In genomic region chr8:88334975-88335374, GRCm38 (mm10) we compare ENCODE assay signal across 17 mouse cellular contexts. TPM values are rescaled to one million over a fixed set of nuclear protein-coding genes. Genes with fewer than 3 reads are reported as not detected.
A peak's percentile ranks its signal among the peaks of the same experiment; 100 is the strongest.
DNase-seq lines count a peak whose midpoint lies in the region; ATAC-seq lines count a peak whose summit lies in the region.
"Had no signal": no experiment of that assay in that cellular context is flagged by ENCODE, and none has a peak within 500 bp of the region (broad histone marks: within the 10 kb centered on the region; RNA-seq: fewer than 3 reads in every experiment).

No protein-coding gene starts in this region.

- intact Hi-C loops in heart, postnatal 25 days (cut with DNase I): no loop called here

- H3K4me2 ChIP-seq in heart, embryonic 14.5 days (ENCODE audit: low read length): no peak overlapping the region
- H3K4me2 ChIP-seq in intestine, embryonic 15.5 days (replicated peaks): no peak overlapping the region
- H3K4me2 ChIP-seq in liver, embryonic 15.5 days: peak overlapping the region; percentile 45
- H3K4me2 ChIP-seq: forebrain, embryonic 12.5 days; limb, embryonic 13.5 days; midbrain, embryonic 11.5 days had no signal

- peak overlapping the region; percentile 76 to 91 for H3K27ac ChIP-seq in heart, embryonic 14.5 days (replicated peaks in 1 of 2; ENCODE audit: control insufficient read depth in 1 of 2, insufficient read depth in 1 of 2, low read depth in 2 of 2, low read length in 2 of 2)
- H3K27ac ChIP-seq in intestine, embryonic 15.5 days: no peak overlapping the region
- peak overlapping the region; percentile 63 for H3K27ac ChIP-seq in liver, embryonic 15.5 days (replicated peaks)
- H3K27ac ChIP-seq: forebrain, embryonic 12.5 days; hindbrain, postnatal 0 days; limb, embryonic 13.5 days had no signal

- H3K9me3 ChIP-seq in erythroblast, embryonic 14.5 days (ENCODE audit: control insufficient read depth, low read length): no peaks in the 10 kb centered on the region
- no peaks in the 10 kb centered on the region for H3K9me3 ChIP-seq in heart, embryonic 14.5 days (ENCODE audit: control insufficient read depth, low read length)
- H3K9me3 ChIP-seq in intestine, embryonic 15.5 days: no peaks in the 10 kb centered on the region
- H3K9me3 ChIP-seq in liver, embryonic 15.5 days (replicated peaks): no peaks in the 10 kb centered on the region
- H3K9me3 ChIP-seq: forebrain, embryonic 12.5 days; limb, embryonic 13.5 days had no signal

- peaks cover 37% of the 10 kb centered on the region for H3K4me1 ChIP-seq in erythroblast, embryonic 14.5 days (ENCODE audit: control insufficient read depth)
- H3K4me1 ChIP-seq in heart, embryonic 14.5 days (ENCODE audit: control insufficient read depth in 2 of 2, insufficient read depth in 2 of 2, low read length in 2 of 2): peaks cover 12 to 32% of the 10 kb centered on the region in 2 experiments
- H3K4me1 ChIP-seq in intestine, embryonic 15.5 days (replicated peaks): no peaks in the 10 kb centered on the region
- H3K4me1 ChIP-seq in liver, embryonic 15.5 days (replicated peaks): peaks cover 29% of the 10 kb centered on the region
- H3K4me1 ChIP-seq: forebrain, embryonic 12.5 days; limb, embryonic 13.5 days had no signal

- no peak for DNase-seq in heart, postnatal 25 days (ENCODE audit: low spot score)
- DNase-seq in frontal cortex, postnatal 25 days (ENCODE audit: low spot score in 2 of 2): no peak
- no peak for DNase-seq in spleen, adult 12 weeks (ENCODE audit: low spot score)
- DNase-seq: adrenal gland, postnatal 14 days; cerebellum, adult 2 months; kidney, adult 2 months; kidney, postnatal 10 days; thymus, postnatal 25 days had no signal

- peaks cover 97% of the 10 kb centered on the region for H3K36me3 ChIP-seq in erythroblast, embryonic 14.5 days (ENCODE audit: control insufficient read depth)
- H3K36me3 ChIP-seq in heart, embryonic 14.5 days (ENCODE audit: control insufficient read depth, insufficient read depth, low read length): peaks cover 90% of the 10 kb centered on the region
- peaks cover 29% of the 10 kb centered on the region for H3K36me3 ChIP-seq in intestine, embryonic 15.5 days
- peaks cover 86% of the 10 kb centered on the region for H3K36me3 ChIP-seq in liver, embryonic 15.5 days (replicated peaks)

- ATAC-seq in erythroblast, adult 5-6 weeks (replicated peaks; ENCODE audit: low FRiP score, poor library complexity, severe bottlenecking): no peak
- ATAC-seq in heart, embryonic 14.5 days (ENCODE audit: insufficient number of reproducible peaks, insufficient read depth, low FRiP score, low read depth): no peak
- 0 out of 2 replicates have a peak, but pooled peaks have one; percentile 31 for ATAC-seq in intestine, embryonic 15.5 days
- peak; percentile 89 for ATAC-seq in liver, embryonic 15.5 days (ENCODE audit: insufficient read depth)
- ATAC-seq: hindbrain, postnatal 0 days had no signal

- no peaks in the 10 kb centered on the region for H3K27me3 ChIP-seq in erythroblast, embryonic 14.5 days (ENCODE audit: control insufficient read depth)
- no peaks in the 10 kb centered on the region for H3K27me3 ChIP-seq in heart, embryonic 14.5 days (ENCODE audit: control insufficient read depth, insufficient read depth, low read length)
- no peaks in the 10 kb centered on the region for H3K27me3 ChIP-seq in intestine, embryonic 15.5 days (replicated peaks)
- no peaks in the 10 kb centered on the region for H3K27me3 ChIP-seq in liver, embryonic 15.5 days
- H3K27me3 ChIP-seq: forebrain, embryonic 12.5 days; limb, embryonic 13.5 days had no signal

- WGBS in heart, embryonic 14.5 days: 46% methylated on average over 3 of the region's 3 CpGs
- 82% methylated on average over 3 of the region's 3 CpGs for WGBS in intestine, embryonic 15.5 days
- 38% methylated on average over 3 of the region's 3 CpGs for WGBS in liver, embryonic 15.5 days (ENCODE audit: insufficient replicate concordance)

- peak overlapping the region; percentile 30 for H3K4me3 ChIP-seq in erythroblast, embryonic 14.5 days (replicated peaks)
- H3K4me3 ChIP-seq in heart, embryonic 14.5 days (ENCODE audit: control insufficient read depth in 1 of 2, insufficient read depth in 1 of 2, low read depth in 1 of 2, low read length in 2 of 2): no peak overlapping the region
- no peak overlapping the region for H3K4me3 ChIP-seq in intestine, embryonic 15.5 days (replicated peaks)
- no peak overlapping the region for H3K4me3 ChIP-seq in liver, embryonic 15.5 days (replicated peaks)
- H3K4me3 ChIP-seq: forebrain, embryonic 12.5 days; limb, embryonic 13.5 days had no signal

- no peak overlapping the region for H3K9ac ChIP-seq in heart, embryonic 14.5 days (ENCODE audit: low read length)
- no peak overlapping the region for H3K9ac ChIP-seq in intestine, embryonic 15.5 days
- H3K9ac ChIP-seq in liver, embryonic 15.5 days: no peak overlapping the region
- H3K9ac ChIP-seq: forebrain, embryonic 12.5 days; limb, embryonic 13.5 days had no signal

RNA-seq across cellular contexts. Expression of gene Brd7, which starts 27.0 kb away (rescaled TPM):
- polyA plus RNA-seq in erythroblast, embryonic 14.5 days (2012): 19.7 and 20.9 TPM in 2 replicates
- 22.5 and 49.5 TPM in 2 replicates for total RNA-seq in erythroblast, adult 5-6 weeks (2015; ENCODE audit: low replicate concordance)
- 11.8 and 28.7 TPM in 2 replicates for total RNA-seq in erythroblast, adult 5-6 weeks (2017; ENCODE audit: low replicate concordance)
- polyA plus RNA-seq in heart, embryonic 14.5 days (2014; fragmentation: Nextera tagmentation; extraction: Ambion mirVana): 84.0 and 89.3 TPM in 2 replicates
- total RNA-seq in heart, postnatal 25 days (2021): 10 to 100 TPM; 83.5 to 88.0 TPM
- polyA plus RNA-seq in intestine, embryonic 15.5 days (2015; fragmentation: Nextera tagmentation; extraction: Ambion mirVana): 54.5 and 55.7 TPM in 2 replicates
- 28.4 and 31.3 TPM in 2 replicates for polyA plus RNA-seq in liver, embryonic 15.5 days (2015; fragmentation: Nextera tagmentation; extraction: Ambion mirVana)

Comparison
In these comparisons a context has a peak if more than half of its experiments do, and no peak if none do; other contexts are left out.
1. ATAC-seq: peak in intestine, embryonic 15.5 days (single experiment) and liver, embryonic 15.5 days (single experiment); none in erythroblast, adult 5-6 weeks (single experiment) and heart, embryonic 14.5 days (single experiment).